Mouse (Mus musculus): ENCODE measurements around the gene Snrpd2.

Gene Snrpd2

DNA sequence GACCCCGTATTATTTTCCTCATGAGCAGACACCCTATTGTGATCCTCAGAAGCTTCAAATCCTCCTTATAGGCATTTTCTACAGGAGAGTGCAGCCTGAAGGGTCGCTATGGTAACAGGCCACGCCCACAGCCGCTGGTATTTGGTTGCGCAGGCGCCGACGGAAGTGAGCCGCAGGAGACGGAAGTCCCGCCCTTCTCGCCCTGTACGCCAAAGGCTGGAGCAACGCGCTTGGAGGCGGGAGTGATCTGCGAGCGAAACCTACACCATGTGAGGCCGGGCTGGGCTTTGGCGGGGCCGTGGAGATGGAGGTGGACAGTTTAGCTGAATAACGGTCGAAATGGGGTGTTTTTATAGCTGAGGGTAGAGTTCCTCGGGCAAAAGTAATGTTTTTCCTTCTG, at the start of gene Snrpd2:
Gene Snrpd2, plus strand, starts transcription at position 97 of the 400 bp plus-strand sequence.
- DNase-seq: peak; percentile 98

DNA sequence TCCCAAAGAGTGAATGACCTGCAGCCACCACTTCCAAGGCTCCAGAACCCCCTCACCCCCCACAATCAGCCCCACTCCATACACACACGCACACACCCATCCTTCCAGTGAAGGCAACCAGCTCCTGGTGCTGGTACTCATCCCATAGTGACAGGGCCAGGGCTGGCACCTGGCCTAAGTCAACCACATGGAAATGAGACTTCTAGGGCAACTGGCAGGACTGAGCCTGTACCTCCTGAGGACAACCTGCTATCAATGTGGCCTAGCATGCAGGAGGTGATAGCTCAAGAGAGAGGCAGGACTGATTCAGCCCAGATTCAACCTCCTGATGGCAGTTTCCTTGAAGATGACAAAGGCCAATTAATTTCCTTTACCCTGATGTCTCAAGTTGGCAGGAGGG, 49.2 kb upstream of the Snrpd2 start:
- no peak for DNase-seq

DNA sequence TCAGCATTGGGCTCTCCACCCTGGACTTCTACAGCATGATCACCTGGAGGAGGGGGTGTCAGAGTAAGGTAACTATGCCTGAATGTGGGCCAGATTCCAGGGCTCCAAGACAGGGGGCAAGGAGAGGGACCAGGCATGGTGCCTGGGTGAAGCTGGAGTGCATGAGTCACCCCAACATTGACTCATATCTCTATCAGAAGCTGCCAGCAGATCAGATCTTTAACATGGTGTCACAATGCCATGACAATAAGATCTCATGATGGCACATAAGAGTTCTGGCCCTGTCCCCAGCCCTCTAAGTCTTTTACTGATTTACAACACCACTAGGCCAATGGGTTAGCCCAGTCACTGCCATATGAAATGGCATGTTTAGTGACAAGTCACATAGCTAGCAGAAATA, 45.8 kb upstream of the Snrpd2 start:
- DNase-seq: no peak

DNA sequence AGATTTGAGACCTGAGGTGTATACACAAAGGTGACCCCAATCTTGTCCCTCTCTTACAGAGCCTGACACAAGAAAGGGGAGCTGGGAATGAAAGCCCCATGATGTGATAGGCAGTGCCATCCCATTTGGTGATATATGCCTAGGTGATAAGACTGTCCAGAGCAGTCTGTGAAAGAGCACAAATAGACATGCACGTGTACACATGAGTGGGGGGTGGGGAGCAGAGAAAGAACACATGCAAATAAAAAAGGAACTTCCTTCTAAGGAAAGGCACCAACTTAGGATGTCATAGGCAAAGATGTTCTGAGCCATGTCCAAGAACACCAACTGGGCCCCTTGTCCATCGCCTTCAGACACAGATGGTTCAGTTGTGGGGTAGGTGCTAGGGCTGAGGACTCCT, 45.0 kb upstream of the Snrpd2 start:
- DNase-seq: no peak

DNA sequence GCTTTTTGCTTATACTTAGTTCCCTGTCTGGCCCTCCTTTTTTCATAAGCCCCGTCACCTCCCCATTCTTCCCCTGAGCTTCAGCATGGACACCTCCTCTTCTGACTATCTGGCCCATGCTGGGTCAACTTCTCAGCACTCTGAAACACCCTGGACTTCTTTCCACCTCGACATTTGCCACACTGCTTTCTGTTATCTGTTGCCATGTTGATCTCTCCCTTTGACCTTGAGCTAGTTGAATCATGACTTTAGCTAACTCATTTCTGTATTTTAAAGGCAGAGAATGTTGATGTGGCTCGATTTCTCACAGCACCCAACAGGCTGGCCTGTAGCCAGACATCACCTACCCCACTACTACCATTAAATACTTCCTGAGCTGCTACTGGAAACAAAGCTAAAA, 42.1 kb upstream of the Snrpd2 start:
- DNase-seq: no peak

DNA sequence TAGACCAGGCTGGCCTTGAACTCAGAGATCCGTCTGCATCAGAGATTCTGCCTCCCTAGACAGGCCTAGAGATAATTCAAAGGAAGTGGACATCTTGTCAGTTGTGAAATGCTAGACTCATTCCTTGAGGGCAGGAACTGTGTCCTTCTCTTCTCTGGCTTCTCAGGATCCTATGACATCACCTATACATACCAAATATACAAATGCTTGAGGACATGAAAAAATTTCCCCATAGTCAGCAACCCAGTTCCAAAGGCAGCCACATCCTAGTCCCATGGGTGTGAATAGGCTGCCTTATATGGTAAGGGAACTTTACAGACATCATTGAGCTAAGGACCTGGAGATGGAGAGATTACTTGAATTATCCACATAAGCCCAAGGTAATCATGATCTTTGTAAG, 40.0 kb upstream of the Snrpd2 start:
- no peak for DNase-seq

DNA sequence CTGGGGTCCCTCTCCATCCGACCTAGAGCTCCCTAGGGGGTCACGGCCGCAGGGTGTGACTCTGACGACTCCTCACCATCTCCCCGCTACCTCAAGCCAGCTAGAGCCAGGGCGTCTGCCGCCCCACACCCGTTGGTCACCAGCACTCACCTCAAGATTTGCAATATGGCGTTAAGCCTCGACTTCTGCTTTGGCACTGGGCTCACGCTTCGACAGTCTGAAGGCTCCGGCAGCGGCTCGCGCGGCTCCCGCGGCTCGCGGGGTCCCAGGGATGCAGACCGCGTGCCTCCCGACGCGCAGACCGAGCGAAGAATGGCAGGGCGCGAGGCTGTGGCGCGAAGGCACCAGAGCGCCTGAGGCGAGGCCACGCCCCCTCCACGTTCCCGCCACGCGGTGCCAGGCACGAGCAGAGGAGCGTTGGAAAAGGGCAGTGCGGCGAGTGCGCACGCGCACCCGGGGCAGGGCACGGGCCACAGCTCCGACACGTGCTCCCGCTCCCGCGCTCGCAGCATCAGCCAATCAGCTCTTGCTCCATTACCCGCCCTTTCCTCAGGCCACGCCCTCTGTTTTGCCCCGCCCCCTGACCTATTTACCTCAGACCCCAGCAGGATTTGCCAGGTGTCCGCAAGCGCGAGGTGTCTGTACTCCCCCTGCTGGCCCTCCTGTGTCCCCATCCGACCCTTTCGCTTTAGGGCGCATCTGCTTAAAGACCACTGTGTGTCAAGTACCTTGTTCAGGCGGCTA, 31.3 kb upstream of the Snrpd2 start, which contains the start of gene Gm4969:
Gene Gm4969, minus strand, starts transcription at position 341 of the 744 bp plus-strand sequence.
- peak; percentile 69 for DNase-seq

DNA sequence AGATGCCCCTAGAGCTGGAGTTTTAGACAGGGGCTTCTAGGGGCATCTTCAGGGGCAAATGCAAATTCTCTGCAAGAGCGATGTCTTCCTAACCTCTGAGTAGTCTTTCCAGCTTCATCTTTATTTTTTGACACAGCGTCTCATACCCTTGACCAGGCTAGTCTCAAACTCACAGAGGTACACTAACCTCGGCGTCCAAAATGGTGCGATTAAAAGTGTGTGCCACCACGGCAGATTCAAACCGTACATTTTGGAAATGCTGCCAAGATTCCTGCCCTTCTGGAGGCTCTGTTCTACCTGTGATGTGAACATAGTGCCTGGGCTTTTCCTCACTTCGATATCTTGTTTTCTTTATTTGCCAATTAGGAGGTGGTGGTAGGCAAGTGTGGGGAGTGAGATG, 30.4 kb upstream of the Snrpd2 start:
- no peak for DNase-seq

DNA sequence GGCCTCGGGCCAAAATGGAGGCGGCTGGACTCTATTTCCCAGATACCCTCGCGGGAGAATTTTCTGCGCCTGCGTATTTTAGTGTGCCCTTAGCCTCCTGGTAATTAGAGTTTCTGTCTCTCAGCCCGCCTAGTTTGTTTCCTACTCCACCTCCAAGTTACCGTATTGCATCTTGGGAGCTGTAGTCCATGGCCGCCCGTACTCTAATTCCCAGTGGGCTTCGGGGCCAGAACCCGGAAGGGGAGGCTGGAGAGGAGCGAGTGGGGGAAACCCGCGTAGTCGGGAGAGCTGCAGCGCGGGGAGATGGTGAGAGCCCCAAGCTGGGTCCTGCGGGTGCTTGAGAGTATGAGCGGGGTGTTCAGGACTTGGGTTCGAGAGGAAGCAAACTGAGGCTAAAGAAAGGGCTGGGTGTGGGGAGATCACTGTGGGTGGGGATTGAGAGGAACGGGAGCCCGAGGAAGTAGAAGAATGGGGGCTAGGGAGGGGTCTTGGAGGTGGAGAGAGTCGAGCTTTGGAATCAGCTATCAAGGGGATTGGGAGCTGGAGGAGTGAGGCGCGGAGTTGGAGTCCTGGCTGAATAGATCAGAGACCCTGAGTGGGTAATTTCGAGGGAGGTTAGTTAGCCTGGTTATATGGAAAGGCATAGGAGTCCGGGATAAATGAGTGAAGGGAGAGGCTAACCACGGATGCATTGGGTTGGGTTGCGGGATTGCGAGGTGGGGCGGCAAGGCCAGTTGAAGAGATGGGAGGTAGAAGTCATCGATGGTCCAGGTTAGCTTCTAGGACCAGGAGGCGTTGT, 29.7 kb upstream of the Snrpd2 start, which contains the start of gene Fbxo46:
Gene Fbxo46, plus strand, starts transcription at position 229 of the 799 bp plus-strand sequence.
- DNase-seq: peak; percentile 96

DNA sequence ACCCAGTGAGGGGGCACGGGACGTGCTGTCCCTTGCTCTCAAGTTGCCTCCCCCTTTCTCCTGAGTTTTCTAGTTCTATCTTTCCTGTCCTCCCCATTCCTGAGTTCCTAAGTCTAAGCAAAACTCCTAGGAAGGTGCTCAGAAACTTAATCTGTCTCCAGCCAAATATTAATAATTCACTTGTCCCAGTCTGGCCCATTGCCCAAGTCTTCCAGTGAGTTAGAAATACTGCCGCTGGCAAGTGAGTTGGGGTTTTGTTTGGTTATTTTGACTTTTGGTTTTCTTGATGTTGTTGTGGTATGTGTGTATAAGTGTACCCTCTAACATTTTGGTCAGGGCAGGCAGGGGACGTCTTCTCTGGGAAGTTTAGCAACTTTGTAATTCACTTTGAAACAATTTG, 27.8 kb upstream of the Snrpd2 start:
- peak; percentile 65 for DNase-seq

DNA sequence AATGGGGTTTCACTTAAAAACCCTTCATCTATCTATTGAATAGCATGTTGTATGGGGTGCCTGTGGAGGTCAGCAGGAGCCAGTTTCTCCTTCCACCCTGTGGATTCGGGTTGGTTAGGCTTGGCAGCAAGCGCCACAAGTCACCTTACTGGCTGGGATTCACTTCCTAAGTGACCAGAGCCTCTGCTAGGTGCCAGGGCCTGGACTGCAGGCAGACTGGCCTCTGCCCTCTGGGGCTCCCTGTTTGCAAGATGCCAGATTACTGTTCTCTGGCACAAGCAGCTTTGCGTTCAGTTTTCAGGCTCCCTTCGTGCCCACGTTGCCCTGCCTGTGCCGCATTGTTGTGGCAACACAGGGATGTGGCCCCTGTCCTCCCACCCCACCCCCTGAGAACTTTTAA, 24.8 kb upstream of the Snrpd2 start:
- DNase-seq: no peak

DNA sequence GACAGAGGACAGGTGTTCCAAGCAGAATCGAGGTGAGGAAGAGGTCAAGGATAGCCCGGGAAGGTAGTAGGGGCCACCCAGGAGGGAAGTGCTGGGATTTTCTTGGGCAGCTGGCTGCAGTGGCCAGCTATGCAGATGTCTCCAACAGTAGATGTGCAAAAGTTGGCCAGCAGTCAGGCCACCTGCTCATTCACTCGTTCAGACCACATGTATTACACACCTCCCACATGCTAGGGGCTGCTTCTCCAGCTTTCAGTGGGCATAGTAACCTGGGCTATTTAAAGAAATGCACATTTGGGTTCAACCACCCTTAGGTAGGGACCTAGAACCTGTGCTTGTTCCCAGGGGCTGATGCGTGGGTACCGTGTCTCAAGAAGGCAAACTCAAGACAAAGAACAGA, 21.8 kb upstream of the Snrpd2 start:
- no peak for DNase-seq

DNA sequence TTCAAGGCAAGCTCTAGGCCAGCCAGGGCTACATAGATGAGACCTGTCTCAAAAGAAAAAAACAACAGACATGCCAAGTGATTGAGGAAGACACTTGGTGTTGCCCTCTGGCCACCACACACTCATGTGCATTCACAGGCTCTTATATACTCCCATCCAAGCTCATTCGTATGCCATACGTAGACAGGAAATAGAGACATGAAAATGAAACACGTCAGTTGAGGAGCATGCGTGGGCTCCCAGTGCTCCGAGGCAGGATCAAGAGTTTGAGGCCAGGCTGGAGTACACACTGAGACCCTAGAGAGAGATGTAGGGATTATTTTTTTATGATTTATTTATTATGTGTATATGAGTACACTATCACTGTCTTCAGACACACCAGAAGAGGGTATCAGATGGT, 20.1 kb upstream of the Snrpd2 start:
- no peak for DNase-seq

DNA sequence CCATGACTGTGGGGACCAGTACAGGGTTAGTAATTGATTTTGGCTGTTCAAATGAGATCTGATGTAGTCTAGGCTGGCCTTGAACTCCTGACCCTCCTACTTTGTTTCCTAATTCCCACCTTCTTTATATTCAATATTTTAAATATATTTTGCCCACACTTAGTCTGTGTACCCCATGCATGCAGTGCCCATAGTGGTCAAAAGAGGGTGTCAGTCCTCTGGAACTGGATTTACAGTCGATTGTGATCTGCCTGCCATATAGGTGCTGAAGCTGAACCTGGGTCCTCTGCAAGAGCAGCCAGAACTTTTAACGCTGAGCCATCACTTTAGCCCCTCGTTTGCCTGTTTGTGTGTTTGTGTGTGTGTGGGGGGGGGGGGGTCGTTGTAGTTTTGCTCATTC, 18.9 kb upstream of the Snrpd2 start:
- no peak for DNase-seq

DNA sequence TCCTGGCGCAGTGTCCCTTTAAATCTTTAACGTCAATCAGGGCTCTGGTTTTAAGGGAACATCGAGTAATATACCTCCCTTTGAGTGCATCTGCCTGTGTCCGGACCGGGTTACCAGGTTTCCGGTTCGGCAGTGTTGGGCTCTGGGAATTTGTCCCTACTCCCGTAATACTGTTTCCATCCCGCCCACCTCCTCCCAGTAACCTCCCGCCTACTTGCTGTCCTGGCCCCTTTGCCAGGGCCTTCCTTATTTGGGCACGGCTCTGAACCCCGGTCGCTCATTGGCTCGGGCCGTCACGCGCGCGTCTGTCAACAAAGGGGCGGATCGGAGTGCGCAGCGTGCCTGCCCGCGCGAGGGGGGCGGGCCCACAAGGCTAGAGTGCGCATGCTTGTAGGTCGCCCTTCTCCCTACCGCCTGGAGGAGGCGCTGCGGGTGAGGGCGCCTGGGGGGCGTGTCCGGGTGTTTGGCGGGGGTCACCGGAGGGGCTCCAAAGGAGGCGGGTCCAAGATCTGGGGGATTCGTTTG, 18.1 kb upstream of the Snrpd2 start:
- peak; percentile 99 for DNase-seq

DNA sequence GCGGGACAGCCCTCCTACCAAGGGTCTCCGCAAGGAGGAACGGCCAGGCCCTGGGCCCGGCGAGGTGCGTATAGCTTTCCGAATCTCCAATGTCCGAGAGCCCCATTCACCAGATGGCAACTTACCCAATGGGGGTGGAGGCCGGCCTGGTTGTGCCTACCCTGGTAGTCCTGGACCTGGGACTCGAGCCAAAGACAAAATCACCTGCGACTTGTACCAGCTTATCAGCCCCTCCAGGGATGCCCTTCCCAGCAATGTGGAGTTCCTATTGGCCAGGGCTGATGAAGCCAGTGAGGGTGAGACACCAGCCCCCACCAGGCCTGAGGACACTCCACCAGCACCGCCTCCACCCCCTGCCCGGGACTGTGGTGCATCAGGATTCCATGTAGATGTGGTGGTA, 13.4 kb upstream of the Snrpd2 start:
- DNase-seq: no peak

DNA sequence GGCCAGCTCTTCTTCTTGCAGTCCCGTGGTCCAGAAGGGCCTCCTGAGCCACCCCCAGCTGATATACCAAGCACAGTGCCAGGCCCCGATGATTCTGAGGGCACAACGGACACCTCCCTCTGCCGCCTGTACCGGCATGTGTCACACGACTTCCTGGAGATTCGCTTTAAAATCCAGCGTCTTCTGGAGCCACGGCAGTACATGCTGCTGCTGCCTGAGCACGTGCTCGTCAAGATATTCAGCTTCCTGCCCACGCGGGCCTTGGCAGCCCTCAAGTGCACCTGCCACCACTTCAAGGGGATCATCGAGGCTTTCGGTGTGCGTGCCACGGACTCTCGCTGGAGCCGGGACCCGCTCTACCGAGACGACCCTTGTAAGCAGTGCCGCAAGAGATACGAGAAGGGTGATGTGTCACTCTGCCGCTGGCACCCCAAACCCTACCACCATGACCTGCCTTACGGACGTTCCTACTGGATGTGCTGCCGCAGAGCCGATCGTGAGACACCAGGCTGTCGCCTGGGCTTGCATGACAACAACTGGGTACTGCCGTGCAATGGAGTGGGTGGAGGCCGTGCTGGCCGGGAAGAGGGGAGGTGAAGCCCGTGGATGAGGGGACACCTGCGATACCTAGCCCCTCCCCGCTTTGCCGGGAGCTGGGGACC, 12.7 kb upstream of the Snrpd2 start:
- no peak for DNase-seq

DNA sequence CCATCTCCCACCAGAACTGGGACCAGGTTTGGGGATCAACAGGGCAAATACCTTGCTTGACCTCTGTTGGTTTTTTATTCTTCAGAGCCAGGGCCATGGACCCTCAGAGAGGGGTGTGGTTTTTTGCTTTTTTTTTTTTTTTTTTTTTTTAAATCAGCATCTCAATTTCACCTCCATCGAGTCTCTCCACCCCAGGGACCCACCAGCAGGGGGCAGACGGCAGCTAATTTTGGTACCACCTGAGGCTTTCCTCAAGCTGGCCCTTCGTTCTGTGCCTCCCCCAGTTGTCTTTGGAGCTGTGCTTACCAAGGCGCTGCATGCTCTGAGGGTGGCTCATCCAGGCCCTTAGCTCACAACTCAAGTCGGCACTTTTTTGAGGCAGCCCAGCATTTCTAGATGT, 12.1 kb upstream of the Snrpd2 start:
- DNase-seq: peak; percentile 60

DNA sequence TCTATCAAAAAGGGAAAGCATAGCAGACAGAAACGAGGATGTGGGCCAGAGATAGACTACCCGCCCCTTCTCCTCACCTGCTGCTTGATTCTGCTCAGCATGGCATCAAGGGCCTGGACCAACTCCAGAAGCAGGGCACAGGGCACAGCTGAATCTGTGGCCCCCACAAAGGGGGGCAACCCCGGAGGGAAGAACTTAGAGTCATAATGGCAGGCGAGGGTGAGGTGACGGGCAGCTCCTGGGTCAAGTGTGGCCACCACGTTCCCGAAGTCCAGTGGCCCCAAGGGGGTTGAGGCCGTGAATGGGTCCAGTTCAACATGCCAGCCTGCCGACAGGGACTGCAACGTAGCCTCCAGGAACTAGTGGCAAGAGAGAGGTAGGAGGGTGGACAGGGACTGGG, 2.7 kb upstream of the Snrpd2 start:
- DNase-seq: no peak

DNA sequence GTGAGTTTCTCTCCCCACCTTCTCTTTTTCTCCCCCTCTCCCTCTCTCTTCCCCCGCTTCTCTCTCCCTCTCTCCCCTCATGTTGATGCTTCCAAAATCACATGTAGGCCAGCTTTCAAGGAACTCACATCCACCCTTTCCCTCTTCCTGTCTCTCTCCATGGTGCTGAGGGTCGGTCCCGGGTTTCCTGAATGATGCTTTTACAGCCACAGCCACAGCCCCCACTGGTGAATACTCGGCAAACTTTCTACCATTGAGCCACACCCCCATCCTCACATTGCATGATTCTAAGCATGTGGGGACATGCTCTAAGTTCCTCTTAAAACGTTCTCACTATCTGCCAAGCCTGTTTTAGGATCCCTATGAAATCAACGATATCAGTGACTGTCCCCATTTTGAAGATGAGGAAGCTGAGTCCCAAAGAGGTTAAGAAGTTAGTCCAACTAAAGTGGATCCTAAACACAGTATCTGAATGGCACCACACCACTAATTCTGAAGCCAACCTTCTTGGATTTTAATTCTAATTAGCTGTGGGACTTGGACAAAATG, 2.0 kb upstream of the Snrpd2 start:
- DNase-seq: no peak

DNA sequence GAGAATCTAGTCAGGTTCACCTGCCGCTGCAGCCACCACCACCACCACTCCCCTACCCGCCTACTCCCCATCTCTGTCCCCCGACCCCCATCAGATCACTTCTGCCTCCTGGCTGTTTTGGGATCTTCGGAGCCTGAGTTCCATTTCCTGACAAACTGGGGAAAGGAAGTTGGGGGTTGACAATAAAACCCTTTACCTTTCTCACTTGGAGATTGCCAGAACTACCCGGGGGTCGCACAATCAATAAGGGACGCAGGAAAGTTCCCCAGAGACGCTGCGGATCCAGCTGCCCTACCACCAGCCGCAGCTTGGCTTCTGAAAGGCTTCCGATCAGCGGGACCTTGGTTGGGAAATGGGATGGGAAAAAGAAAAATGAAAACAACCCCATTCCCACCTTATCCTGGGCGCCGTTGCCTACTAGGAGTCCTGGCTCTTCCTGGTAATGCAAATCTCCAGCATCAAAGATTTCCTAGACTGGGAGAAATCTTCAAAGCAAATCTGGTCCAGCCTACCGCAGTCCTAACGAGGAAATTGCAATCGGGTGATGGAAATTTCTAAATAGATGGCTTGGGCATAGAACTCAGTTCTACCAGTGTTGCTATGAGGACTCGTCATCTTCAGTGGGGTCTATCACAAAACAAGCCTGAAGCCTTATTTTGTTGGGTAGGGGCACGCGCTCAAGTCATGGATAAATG, 1.2 kb upstream of the Snrpd2 start:
- DNase-seq: no peak

DNA sequence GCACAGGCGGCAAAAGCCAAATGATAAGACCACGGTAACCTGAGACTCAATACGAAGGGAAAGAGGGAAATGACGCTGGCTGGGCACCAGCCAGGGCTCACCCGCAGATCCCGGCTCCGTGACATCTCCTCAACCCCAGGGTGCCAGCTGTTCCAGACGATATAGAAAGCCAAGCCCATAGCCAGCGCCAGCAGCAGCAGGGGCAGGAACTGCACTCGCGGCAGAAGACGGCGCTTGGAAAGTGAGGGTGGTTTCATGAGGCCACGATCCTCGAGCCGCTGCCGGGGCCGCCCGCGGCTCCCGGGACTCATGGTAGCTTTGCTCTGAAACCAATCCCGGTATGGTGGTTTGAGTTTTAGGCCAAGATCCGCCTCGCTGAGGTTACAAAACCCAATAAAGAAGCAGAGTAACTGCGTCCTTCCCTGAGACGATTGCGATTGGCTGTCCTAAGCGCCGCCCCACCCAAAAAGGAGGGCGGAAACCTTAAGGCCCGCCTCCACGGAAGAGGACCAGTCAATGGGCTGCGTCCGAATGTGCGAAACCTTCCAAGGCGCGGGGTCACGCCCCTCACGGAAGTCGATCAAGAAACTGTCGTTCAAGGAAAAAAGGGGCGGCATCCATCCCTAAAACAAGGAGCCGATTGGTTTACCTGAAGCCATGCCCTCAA, 514 bp upstream of the Snrpd2 start, which contains the start of gene Qpctl:
Gene Qpctl, minus strand, starts transcription at position 417 of the 667 bp plus-strand sequence.
- peak; percentile 99 for DNase-seq

Measured in kidney, postnatal 14 days (tissue).